Mouse (Mus musculus) MEL (cell line): ENCODE data around the gene Mlana. TPM values are rescaled to one million over a fixed set of nuclear protein-coding genes. Genes with fewer than 3 reads are reported as not detected.

Source experiments
- DNase-seq: peaks from one replicate; pipeline ENCODE4 v3.0.0; 2011; ENCODE audit warnings: low read depth, low spot score
- H3K27ac ChIP-seq: 2 replicates; pipeline ENCODE4 v1.5.1; 2012; ENCODE audit warnings: low read depth, mild to moderate bottlenecking, control low read depth, low read length, moderate library complexity; ENCODE audit not compliant: control insufficient read depth
- H3K27me3 ChIP-seq, 2 experiments: fragments of 150-350 bp in 1 of 2; sonication (generic) in 1 of 2; 2 replicates each; pipeline ENCODE4 v1.6.1; 2012; ENCODE audit warnings: low read length in 2 of 2, mild to moderate bottlenecking in 2 of 2, improper control_type of control experiment in 1 of 2, moderate library complexity in 1 of 2; ENCODE audit not compliant: insufficient read depth in 2 of 2, control insufficient read depth in 1 of 2
- H3K36me3 ChIP-seq, 2 experiments: 2 replicates each; pipeline ENCODE4 v1.6.1; 2012 to 2014; ENCODE audit warnings: low read length in 2 of 2, improper control_type of control experiment in 1 of 2, inconsistent platforms in 1 of 2, mild to moderate bottlenecking in 1 of 2; ENCODE audit not compliant: insufficient read depth in 2 of 2, control insufficient read depth in 1 of 2
- H3K4me1 ChIP-seq, 2 experiments: fragments of 150-350 bp in 1 of 2; sonication (generic) in 1 of 2; 2 replicates each; pipeline ENCODE4 v1.6.1; 2012; ENCODE audit warnings: low read length in 2 of 2, improper control_type of control experiment in 1 of 2, mild to moderate bottlenecking in 1 of 2; ENCODE audit not compliant: insufficient read depth in 2 of 2, control insufficient read depth in 1 of 2
- H3K4me3 ChIP-seq, 2 experiments: fragments of 150-350 bp in 1 of 2; sonication (generic) in 1 of 2; 2 replicates each; pipeline ENCODE4 v1.5.1; 2012; ENCODE audit warnings: low read depth in 2 of 2, low read length in 2 of 2, mild to moderate bottlenecking in 2 of 2, moderate library complexity in 2 of 2, control low read depth in 1 of 2, improper control_type of control experiment in 1 of 2; ENCODE audit not compliant: control insufficient read depth in 1 of 2, insufficient read depth in 1 of 2
- H3K79me2 ChIP-seq: 2 replicates; pipeline ENCODE4 v1.6.1; 2012; ENCODE audit warnings: mild to moderate bottlenecking, low read length, moderate library complexity; ENCODE audit not compliant: control insufficient read depth, poor library complexity, insufficient read depth
- H3K9ac ChIP-seq: 2 replicates; pipeline ENCODE4 v1.6.1; 2012; ENCODE audit warnings: low read depth, mild to moderate bottlenecking, control low read depth, low read length, moderate library complexity; ENCODE audit not compliant: control insufficient read depth, poor library complexity, severe bottlenecking
- H3K9me3 ChIP-seq: fragments of 150-350 bp; sonication (generic); replicated peaks from 2 replicates; pipeline ENCODE4 v1.6.1; 2012; ENCODE audit warnings: mild to moderate bottlenecking, low read length, improper control_type of control experiment, moderate library complexity; ENCODE audit not compliant: insufficient read depth
- BHLHE40 ChIP-seq: IDR thresholded peaks from 2 replicates; pipeline ENCODE4 v1.6.1; 2012; ENCODE audit warnings: low read depth, mild to moderate bottlenecking, inconsistent platforms, low read length, improper control_type of control experiment, borderline replicate concordance
- CHD1 ChIP-seq: IDR thresholded peaks from 2 replicates; pipeline ENCODE4 v1.6.1; 2012; ENCODE audit warnings: low read depth, mild to moderate bottlenecking, inconsistent platforms, low read length, improper control_type of control experiment
- CHD2 ChIP-seq: IDR thresholded peaks from 2 replicates; pipeline ENCODE4 v1.6.1; 2011; ENCODE audit warnings: low read length, improper control_type of control experiment
- CTCF ChIP-seq, 3 experiments: IDR thresholded peaks in 2 of 3; conservative IDR thresholded peaks in 1 of 3; 2 replicates each; pipeline ENCODE4 v1.5.1; 2011 to 2012; ENCODE audit warnings: low read length in 3 of 3, low read depth in 2 of 3, mild to moderate bottlenecking in 2 of 3, improper control_type of control experiment in 1 of 3, inconsistent platforms in 1 of 3, mixed read lengths in 1 of 3, moderate library complexity in 1 of 3; ENCODE audit not compliant: control insufficient read depth in 1 of 3, insufficient read depth in 1 of 3, poor library complexity in 1 of 3, severe bottlenecking in 1 of 3
- EP300 ChIP-seq, 2 experiments: IDR thresholded peaks; 2 replicates each; pipeline ENCODE4 v1.6.1; 2011; ENCODE audit warnings: improper control_type of control experiment in 2 of 2, low read length in 2 of 2, low read depth in 1 of 2, mild to moderate bottlenecking in 1 of 2
- GATA1 ChIP-seq: IDR thresholded peaks from 2 replicates; pipeline ENCODE4 v1.6.1; 2011; ENCODE audit warnings: low read depth, low read length, improper control_type of control experiment
- HCFC1 ChIP-seq: IDR thresholded peaks from 2 replicates; pipeline ENCODE4 v1.6.1; 2012; ENCODE audit warnings: low read depth, mild to moderate bottlenecking, inconsistent platforms, low read length, improper control_type of control experiment, moderate library complexity
- MXI1 ChIP-seq: IDR thresholded peaks from 2 replicates; pipeline ENCODE4 v1.6.1; 2011; ENCODE audit warnings: mild to moderate bottlenecking, low read depth, low read length, improper control_type of control experiment
- MYC ChIP-seq: IDR thresholded peaks from 2 replicates; pipeline ENCODE4 v1.6.1; 2011; ENCODE audit warnings: low read depth, mild to moderate bottlenecking, low read length, improper control_type of control experiment, moderate library complexity
- NELFE ChIP-seq: IDR thresholded peaks from 2 replicates; pipeline ENCODE4 v1.6.1; 2011; ENCODE audit warnings: low read depth, low read length, improper control_type of control experiment
- RCOR1 ChIP-seq: IDR thresholded peaks from 2 replicates; pipeline ENCODE4 v1.6.1; 2012; ENCODE audit warnings: low read depth, mild to moderate bottlenecking, inconsistent platforms, low read length, improper control_type of control experiment
- SMC3 ChIP-seq: IDR thresholded peaks from 2 replicates; pipeline ENCODE4 v1.6.1; 2011; ENCODE audit warnings: low read depth, low read length, improper control_type of control experiment
- USF2 ChIP-seq, 2 experiments: IDR thresholded peaks; 2 replicates each; pipeline ENCODE4 v1.6.1; 2011 to 2012; ENCODE audit warnings: improper control_type of control experiment in 2 of 2, low read length in 2 of 2, borderline replicate concordance in 1 of 2, inconsistent platforms in 1 of 2, low read depth in 1 of 2, mild to moderate bottlenecking in 1 of 2; ENCODE audit not compliant: insufficient read depth in 1 of 2
- ZC3H11A ChIP-seq: IDR thresholded peaks from 2 replicates; pipeline ENCODE4 v1.6.1; 2012; ENCODE audit warnings: low read depth, mild to moderate bottlenecking, inconsistent platforms, low read length, improper control_type of control experiment
- polyA plus RNA-seq, 2 experiments: library from polyadenylated mRNA; stranded (reverse) in 1 of 2; unstranded in 1 of 2; fragments of >175 nt in 1 of 2; fragments of >200 nt in 1 of 2; gene quantifications; 2 replicates each; pipeline versions ENCODE4 v1.2.1 to v1.2.4; 2012; ENCODE audit warnings: low replicate concordance in 2 of 2, low read depth in 1 of 2; ENCODE audit not compliant: insufficient read length in 2 of 2, insufficient read depth in 1 of 2, missing spikeins in 1 of 2
- total RNA-seq: library from RNA; depleted of rRNA; stranded (reverse); fragments of 300-350 nt; gene quantifications from 2 replicates; pipeline ENCODE4 v1.2.3, GENCODE M21; 2012

Mlana gene
- total and polyA plus RNA-seq, 3 experiments, result 0.27 to 0.78 TPM; not detected in 1

GRCm38 (mm10) chr19:29708461-29708860 is 10.8 kb downstream of the Mlana start:
- TF ChIP-seq MYC (no peak), HCFC1 (no peak), EP300 (IDR thresholded peaks at IDR 0.05; ENCODE audit: low read depth in 1 of 2, low read length in 2 of 2) (0 out of 4 replicates have a peak, but pooled peaks of 1 of the 2 experiments have one; percentile 3), NELFE (peak; percentile 23), CHD1 (peak; percentile 45)
- H3K4me3 ChIP-seq, result peak overlapping the region; percentile 55 to 74
- peaks cover 8 to 10% of the 10 kb centered on the region in 2 experiments for H3K4me1 ChIP-seq
- H3K27ac ChIP-seq, result no peak overlapping the region; the same call in 1 of the 2 replicates
- no peaks in the 10 kb centered on the region for H3K9me3 ChIP-seq
- H3K27me3 ChIP-seq, result no peaks in the 10 kb centered on the region
- H3K36me3 ChIP-seq, result peaks cover 0 to 13% of the 10 kb centered on the region in 2 experiments; a peak in 2 of 4 replicates
- H3K79me2 ChIP-seq, result no peaks in the 10 kb centered on the region
- DNase-seq, result peak; percentile 84
- peak overlapping the region; percentile 64 for H3K9ac ChIP-seq

- no peak overlapping the region for H3K27ac ChIP-seq
- no peak overlapping the region for H3K4me3 ChIP-seq
- no peaks in the 10 kb centered on the region for H3K79me2 ChIP-seq
- peaks cover 8 to 10% of the 10 kb centered on the region in 2 experiments for H3K4me1 ChIP-seq
- TF ChIP-seq GATA1, result no peak
- H3K9ac ChIP-seq, result no peak overlapping the region
- no peaks in the 10 kb centered on the region for H3K27me3 ChIP-seq
- no peak for DNase-seq
- peaks cover 0 to 13% of the 10 kb centered on the region in 2 experiments; a peak in 2 of 4 replicates for H3K36me3 ChIP-seq
- no peaks in the 10 kb centered on the region for H3K9me3 ChIP-seq
These were observed 11.8 kb downstream of the Mlana start for GRCm38 (mm10) chr19:29709461-29709860.

DNA sequence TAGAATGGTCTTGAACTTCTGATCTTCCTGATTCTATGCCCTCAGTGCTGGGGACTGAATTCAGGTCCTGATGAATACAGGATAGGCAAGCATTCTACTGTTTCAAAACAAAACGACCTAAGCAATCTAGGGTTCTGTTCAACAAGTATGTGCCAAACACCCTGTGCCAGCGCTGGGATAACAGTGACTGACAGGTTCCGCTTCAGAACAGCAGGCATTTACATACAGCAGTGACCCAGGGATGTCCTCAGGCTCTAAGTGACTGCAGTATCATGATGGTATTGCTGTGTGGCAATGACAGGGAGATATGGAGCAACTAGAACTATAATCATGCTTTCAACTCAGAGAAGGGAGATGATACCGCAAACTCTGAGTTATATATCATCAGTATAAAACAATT is 15.8 kb downstream of the Mlana start:
- H3K9ac ChIP-seq, result no peak overlapping the region
- TF ChIP-seq USF2 (IDR thresholded peaks at IDR 0.05; ENCODE audit: borderline replicate concordance in 1 of 2, insufficient read depth in 1 of 2, low read depth in 1 of 2, low read length in 2 of 2) (no peak), ZC3H11A (0 out of 2 replicates have a peak, but pooled peaks have one; percentile 5), CTCF (IDR thresholded peaks at IDR 0.05 in 2 of 3, conservative IDR thresholded peaks at IDR 0.05 in 1 of 3; ENCODE audit: control insufficient read depth in 1 of 3, insufficient read depth in 1 of 3, low read depth in 2 of 3, low read length in 3 of 3, poor library complexity in 1 of 3, severe bottlenecking in 1 of 3) (no peak), BHLHE40 (no peak), CHD2 (no peak), RCOR1 (no peak), MXI1 (no peak), SMC3 (0 out of 2 replicates have a peak, but pooled peaks have one; percentile 8)
- TF ChIP-seq, all 39 proteins: peak for 2

More for the DNA sequence above, 15.8 kb downstream of the Mlana start:
- Histone ChIP-seq H3K27ac (no peak overlapping the region), H3K27me3 (no peaks in the 10 kb centered on the region), H3K79me2 (no peaks in the 10 kb centered on the region), H3K9me3 (no peaks in the 10 kb centered on the region), H3K36me3 (peaks cover 5 to 10% of the 10 kb centered on the region in 2 experiments), H3K4me3 (no peak overlapping the region), H3K4me1 (peaks cover 5 to 6% of the 10 kb centered on the region in 2 experiments)
- DNase-seq, result no peak
